Mouse (Mus musculus) embryonic fibroblast, embryonic 13.5 days (primary cell): ENCODE results near the gene Lyg2.

Experiments
- CTCF ChIP-seq: IDR thresholded peaks from 2 replicates; pipeline ENCODE4 v1.5.1; 2011; ENCODE audit warnings: mild to moderate bottlenecking, control low read depth, low read length, moderate library complexity, borderline replicate concordance; ENCODE audit not compliant: insufficient read depth
- POLR2A ChIP-seq: IDR thresholded peaks from 2 replicates; pipeline ENCODE4 v1.6.1; 2011; ENCODE audit warnings: low read depth, mild to moderate bottlenecking, control low read depth, low read length, moderate library complexity

DNA sequence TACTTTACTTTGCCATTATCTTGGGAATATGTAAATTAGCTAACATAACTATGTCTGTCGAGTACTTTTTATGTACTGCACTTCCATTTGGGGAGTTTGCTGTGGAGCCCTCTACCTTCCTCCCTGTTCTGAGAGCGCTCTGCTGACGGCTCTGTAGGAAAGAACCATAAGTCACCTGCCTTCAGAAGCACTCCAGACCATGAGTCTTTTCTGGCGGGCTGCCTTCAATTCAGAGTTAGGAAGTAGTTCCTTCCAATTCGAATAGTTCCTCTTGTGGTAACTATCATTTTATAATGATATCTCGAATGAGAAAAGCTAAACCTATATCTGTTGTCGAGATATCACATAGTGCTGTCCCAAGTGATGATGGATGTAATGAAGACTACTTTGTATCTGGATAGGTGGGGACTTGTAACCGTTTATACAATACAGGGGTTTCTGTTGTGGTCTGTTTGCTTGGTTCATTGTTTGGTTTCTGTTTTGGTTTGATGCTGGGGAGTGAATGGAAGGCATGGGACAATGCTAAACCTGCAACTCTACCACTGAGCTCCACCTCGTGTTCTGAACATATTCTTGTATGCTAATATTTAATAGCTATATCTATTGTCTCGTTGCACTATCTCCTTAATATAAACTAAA, 48.5 kb downstream of the Lyg2 start:
- TF ChIP-seq CTCF, result no peak
- TF ChIP-seq POLR2A, result no peak
